Mouse (Mus musculus) heart, adult 11 months (tissue): Measurements from ENCODE around the gene Nrap.
A peak's percentile ranks its signal among the peaks of the same experiment; 100 is the strongest.
"Not testable (repeated sequence)": the region's sequence is repeated elsewhere in the genome, so short reads cannot be mapped to it uniquely, and the experiment has no call there.

Experiments used
- DNase-seq: peaks from one replicate; pipeline ENCODE4 v3.0.0; 2022

The Nrap gene

DNA sequence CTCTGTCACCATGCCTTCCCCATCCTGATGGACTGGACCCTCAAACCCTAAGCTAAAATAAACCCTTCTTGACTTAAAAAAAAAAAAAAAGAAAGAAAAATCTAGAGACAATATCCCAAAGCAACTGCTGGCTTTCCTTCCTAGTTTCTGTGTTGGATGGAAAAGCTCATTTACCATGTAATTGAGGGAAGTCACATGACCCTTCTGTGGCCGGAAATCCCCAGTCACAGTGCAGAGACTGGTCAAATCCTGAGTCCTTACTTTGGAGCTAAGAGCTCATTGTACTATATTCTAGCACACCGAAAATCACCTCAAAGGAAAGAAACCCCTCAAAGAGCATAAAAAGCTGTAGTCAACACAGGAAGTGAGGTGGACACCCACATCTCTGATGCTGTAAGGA lies 30.9 kb downstream of the Nrap start:
- DNase-seq, result no peak

DNA sequence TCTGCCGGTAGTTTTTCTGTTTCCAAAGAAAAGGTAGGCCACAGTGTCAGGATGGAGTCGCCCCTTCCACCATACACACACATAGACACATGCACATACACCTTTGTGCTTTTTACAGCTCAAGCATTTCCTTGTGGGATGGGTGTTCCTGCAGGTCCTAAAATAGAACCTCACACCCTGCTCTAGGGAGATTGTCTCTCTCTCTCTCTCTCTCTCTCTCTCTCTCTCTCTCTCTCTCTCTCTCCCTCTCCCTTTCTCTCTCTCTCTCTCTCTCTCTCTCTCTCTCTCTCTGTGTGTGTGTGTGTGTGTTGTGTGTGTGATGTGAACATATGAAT lies 32.5 kb downstream of the Nrap start:
- not testable (repeated sequence) for DNase-seq

DNA sequence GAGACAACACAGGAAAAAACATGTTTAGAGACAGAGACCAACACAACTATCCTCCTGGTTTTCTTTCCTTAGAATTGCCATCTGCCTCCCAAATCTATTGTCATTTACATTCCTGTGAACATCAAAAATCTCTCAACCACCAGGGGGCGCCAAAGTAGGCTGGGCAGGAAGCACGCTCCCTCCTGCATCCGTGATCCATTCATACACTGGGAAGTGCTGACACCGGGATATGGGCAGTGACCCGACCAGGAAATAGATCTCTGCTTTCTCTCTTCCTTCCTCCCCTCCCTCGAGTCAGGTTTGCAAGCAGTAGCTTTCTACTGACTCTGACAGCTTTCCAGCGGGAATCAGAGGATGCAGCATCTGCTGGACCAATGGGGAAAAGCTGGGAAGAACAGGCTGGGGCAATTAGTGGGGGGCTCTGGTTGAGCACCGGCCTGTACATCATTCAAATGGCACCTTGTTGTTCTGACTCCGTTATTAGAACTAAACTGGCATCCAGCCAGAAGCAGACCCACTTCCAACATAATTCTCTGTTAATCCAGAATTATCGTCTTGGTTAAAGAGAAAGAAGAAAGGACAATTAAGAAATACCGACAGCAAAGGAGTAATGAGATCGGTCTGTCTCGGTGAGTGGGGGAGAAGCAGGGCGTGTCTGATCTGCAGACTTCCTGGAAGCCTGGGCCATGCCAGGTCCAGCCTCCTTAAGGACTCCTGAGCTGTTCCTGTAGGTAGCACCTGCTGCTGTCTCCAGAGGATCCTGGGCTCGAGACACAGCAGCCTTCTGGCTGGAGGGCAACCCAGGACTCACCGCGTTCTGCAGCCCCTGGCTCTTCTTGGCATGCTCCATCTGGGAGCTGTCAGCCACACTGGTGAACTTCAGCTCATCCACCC lies 33.1 kb downstream of the Nrap start:
- DNase-seq, result peak; percentile 95

DNA sequence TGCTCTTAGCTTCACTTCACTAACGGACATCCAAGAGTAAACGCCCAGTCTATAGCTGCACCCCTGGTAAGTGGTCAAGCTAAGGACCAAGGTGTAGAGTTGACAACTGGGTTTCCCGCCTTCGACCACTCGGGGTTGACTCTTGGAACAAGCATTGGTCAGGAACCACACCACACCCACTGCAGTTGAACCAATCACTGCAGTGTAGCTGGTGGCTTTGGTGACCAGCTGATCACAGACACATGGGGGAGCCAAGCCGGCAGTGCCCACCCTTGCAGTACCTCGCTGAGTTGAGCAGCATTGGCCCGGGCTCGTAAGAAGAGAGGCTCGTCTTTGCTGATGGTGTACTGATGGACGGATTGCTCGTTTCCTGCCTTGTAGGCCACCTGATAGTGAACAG lies 34.6 kb downstream of the Nrap start:
- peak; percentile 85 for DNase-seq

DNA sequence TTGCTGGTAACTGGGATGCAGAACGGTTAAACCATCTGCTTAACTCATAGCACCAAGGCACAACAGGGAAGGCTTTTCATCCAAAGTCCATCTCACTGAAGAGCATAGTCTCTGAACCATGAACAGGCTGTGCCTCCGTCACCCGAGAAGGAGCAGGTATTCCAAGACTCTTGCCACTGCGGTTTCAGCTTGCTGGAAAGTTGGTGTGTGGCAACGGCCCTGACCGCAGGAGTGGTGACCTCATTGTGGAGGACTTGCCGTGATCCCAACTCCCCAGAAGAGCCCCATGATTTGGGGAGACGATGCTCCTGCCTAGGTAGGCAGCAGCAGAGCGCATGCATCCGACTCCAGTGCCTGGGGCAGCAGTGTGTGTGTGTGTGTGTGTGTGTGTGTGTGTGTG lies 36.1 kb downstream of the Nrap start:
- DNase-seq, result no peak

DNA sequence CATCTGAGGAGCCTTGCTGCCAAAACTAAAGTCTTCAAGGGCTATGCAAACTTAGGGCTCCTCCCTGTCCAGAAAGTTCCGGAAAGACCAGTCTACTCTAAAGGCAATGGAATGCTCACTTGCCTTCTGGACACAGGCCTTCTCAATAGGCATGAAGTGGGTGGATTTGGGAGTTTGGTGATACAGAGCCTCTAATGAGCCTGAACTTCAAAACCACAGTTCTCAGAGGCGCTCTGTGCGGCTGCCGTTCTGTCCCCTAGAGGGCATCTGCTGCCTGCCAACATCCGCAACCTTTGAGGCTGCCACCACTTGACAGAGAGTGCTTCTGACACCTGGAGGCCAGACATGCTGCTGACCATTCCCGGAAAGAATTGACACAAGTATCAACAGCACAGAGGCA lies 40.5 kb downstream of the Nrap start:
- no peak for DNase-seq

DNA sequence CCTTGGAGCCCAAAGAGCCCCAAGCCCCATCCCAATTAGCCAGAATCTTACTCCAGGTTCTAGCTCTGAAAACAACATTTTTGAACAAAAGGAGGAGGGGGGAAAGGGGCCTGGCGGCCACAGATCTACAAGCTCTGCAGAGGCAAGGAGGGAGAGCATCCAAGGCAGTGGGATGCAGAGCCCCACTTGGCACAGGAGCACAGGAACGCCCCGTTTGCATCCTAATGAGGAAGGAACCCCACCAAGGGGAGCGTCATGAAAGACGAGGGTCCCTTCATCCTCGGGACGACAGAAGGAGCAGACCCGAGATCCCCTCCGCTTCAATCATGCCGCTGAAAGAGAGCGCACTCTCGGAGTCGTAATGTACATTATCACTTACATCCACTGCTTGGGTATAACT lies 43.1 kb downstream of the Nrap start:
- peak; percentile 83 for DNase-seq

DNA sequence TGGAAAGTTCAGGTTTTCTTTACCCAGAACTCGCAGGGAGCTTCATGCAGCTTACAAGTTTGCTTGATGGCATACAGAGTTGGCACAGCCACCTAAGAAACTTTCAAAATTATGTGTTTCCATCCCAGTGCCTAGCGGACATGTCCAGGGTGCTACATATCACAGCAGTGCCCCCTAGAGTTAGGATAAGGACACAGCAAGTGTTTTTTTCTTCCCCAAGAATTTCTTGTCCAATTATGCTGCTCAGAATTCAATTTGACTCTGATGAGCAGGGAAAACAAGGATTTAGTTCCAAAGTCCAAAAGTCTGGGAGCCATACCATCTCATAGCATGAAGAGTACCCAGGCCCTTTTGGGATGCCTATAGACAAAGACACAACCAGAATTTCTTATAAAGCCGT lies 43.8 kb downstream of the Nrap start:
- DNase-seq, result no peak

DNA sequence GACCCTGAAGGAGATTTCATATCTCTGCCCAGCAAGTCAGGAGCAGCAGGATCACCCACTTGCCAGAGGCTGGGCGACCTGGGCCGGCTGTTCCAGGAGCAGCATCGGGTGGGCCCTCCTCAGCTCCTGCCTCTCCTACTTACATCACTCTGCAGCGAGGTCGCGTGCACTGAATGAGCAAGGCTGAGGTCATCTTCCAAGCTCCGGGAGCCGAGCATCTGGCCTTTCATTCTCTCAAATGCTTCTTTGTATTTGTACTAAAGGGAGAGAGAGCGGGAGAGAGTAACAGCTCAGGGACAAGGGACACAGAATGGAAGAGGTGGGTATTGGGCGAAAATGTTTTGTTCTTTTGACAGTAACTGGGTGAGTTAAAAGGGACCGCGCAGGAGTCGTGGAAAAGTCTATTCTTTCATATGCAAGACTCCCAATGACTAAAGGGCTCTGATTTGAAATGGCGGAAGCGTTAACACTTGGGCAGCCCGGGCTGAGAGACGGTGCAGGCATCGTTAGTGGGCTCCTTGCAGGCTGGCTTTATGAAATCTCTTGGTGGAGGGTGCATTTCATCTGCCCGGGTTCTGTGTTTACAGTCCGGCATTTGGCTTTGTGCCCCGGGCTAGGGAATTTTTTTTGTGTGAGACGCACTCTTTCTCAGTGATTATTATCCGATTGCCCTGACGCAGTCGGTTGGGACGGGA lies 45.8 kb downstream of the Nrap start:
- no peak for DNase-seq

DNA sequence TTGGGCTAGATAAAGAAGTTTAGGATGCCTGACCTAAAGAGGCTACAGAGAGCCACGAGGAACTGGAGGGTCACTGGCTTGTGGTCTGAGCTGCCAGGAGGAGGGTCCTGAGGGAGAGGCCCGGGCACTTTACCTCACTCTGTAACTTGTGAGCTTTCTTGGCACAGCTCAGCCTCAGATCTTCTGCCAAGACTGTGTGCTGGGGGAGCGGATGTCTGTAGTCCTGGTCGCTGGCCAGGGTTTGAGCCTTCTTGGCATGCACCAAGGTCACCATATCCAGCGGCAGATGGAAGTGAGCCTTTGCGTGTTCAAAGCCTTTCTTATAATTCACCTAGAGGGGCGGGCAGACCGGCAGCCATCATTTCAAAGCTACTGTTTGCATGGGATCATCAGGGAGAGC lies 47.8 kb downstream of the Nrap start:
- peak; percentile 96 for DNase-seq

DNA sequence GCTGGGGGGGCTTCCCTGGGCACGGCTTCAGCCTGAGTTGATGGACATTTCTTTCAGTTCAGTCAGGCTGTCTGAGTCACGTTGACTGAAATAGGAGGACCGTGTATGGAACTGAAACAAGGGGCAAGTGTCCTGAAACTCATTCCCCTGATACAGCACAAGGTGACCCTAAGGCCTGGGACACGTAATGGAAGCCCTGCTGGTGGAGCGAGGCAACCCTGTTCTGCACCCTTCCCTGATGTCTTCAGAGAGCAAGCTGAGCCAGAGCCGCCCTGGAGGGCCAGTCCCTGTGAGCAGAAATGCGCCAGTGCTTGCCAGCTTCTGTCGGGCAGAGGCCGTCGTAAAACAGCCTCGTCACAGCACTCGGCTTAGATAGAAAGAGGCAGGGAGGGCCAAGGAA lies 53.0 kb downstream of the Nrap start:
- DNase-seq, result peak; percentile 93

DNA sequence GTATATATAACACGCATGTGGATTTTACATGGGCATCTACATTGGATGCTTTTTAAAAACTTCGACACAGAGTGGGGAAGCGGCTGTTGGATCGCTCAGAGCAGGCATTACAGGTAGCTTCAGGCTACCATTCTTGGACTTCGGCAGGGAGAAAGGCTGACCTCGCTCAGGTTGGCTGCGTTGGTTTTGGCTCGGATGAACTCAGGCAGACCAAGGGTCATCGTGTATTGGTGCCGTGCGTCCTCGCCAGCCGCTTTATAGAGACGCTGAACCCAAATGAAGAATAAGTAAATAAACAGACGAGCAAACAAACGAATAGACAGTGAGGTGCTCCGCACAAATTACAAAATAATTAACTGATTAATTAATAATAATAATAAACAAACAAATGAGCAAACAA lies 53.5 kb downstream of the Nrap start:
- DNase-seq, result no peak

DNA sequence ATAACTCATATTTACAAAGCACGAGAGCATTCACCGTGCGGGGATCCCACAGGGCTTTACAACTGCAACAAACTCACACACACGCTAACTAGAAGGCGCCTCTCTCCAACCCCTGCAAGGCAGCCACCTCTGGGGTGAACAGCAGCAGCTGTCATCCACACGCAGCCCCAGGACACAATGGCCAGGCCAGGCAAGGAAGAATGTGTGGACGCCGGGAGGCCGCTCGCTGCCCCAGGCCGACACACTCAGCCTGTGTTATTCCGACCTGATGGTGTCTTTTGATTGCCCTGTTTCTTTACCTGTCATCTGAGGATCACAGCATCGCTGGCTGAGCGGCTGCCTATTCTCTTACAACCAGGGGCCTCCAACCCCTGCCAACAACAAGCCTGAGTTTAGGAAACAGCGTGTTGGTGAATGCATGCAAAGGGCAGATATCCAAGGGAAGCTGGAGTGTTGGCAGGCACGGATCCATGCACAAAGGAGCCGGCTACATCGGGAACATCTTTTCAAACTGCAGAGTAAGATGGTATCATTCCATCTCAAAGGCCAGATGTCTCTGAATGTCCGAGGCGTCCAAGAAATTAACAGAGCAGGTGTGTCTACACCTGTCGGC lies 63.5 kb downstream of the Nrap start:
- DNase-seq, result no peak

DNA sequence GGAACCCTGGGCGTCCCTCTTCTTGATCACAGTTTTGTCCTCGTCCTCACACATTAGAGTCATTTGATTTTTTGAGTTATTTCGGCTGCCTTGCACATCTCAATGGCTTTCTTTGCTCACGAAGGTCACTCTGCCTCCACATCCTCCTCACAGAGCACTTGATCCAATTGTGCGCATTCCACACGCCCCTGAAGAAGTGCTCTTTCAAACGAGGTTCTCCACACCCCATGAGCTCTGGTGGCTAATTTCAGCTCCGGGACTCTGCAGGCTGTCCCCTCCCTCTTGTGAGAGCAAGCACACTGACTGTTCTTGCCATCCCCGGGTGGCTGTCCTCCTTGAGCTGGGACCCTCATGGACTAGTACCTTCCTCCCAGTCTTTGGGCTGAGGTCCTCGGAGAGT lies 64.2 kb downstream of the Nrap start:
- DNase-seq, result no peak

DNA sequence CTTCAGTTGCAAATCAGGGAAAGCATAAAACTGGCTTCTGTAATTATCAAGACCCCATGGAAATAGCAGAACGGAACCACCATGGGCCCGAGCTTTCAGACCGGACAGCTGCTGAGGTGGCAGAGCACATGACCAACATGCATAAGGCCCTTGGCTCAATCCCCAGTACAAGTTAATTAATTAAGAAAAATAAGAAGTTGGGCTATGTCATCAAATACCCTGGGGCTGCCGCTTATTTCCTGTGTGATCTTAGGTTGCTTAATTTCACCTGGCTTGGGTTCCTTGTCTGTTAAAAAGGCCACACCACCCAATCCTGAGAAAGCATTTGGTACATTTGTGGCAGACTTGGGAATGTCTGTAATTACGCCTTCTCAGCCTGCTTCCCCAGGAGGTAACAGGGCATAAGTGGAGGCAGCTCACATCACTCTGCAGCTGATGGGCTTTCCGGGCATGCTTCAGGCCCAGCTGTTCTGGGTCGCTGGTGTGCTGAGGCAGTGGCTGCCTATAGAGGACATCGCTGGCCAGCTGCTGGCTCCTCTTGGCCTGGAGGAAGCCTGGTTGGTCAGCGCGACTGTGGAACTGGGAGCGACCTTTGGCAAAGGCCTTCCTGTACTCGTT lies 68.4 kb downstream of the Nrap start:
- DNase-seq, result no peak

DNA sequence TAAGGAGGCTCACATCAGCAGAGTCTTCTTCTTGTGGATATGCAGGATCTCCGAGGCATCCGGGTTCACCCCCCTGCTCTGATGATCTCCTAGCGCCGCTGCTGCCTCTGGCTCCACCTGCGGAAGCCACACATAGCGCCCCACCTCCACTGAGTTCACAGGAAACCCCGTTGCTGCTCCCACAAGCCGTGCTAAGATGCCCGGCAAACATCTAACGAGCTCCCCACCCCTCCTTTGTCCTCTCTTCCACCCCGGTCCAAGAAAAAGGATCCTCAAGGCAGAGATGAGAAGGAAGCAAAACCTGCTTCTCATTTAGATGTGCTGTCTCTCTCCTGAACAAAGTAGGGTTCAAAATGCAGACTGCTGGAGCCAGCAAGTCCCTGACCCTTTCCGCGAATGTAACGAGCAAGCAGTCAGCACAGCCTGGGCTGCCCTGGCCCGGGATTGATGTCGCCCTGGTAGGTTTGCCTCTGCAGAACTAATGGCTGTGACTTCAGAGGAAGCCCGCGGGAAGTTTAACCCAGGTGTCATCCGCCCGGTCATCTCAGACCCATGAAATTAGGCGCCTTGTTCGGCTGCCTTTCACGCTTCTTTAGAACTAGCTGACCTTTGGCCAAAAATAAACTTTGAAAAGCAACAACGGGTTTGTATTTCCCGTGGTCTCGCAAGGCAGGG lies 69.5 kb downstream of the Nrap start:
- DNase-seq, result no peak

DNA sequence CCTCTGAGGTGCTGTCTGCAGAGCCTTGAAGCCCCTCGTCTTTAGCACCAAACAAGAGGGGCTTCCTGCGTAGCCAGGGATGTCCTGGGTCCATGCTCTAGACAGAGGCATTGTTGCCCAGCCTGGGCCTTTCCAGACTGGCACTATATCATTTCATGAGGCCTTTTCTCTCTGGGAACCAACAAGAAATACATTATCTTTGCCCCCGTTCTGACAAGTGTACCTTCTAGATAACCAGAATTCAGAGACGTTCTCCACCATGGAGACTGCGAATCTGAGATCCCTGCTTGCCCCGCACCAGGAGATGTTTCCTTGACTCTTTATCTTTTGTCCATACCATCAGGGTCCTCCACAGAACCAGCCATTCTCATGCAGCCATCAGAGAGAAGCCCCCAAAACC lies 70.2 kb downstream of the Nrap start:
- DNase-seq, result no peak

DNA sequence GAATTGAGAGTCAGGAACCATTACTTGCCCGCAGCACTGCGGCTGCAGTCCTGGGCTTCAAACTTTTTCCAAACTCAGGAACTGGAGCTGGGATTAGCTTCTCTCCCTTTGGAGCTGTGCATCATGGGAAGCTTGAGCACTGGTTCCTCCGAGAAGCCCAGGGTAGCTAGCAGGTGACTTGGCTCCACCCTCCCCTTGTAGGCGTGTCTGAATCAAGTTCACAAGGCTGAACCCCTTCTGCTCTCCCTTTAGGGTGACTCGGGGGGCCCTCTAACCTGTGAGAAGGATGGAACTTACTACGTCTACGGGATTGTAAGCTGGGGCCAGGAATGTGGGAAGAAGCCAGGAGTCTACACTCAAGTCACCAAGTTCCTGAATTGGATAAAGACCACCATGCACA lies 70.6 kb downstream of the Nrap start:
- DNase-seq, result no peak

DNA sequence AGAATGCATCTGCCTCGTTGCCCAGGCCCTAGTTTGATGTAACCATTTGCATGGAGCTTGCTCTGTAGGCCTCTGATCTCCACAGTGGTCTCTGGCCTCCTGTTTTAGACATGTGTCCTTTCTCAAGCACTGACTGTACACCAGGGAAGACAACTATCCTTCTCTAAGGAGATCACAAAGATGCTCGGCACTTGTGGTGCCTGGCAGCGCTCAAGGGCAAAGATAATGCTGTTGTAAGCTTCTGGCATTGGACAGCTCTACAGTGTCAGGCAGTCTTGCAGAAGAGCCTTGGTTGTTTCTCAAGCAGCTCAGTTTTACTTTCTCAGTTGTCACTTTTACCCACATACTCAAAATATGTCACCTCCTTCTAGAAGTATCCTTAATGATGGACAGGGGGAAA lies 73.3 kb downstream of the Nrap start:
- DNase-seq, result no peak

DNA sequence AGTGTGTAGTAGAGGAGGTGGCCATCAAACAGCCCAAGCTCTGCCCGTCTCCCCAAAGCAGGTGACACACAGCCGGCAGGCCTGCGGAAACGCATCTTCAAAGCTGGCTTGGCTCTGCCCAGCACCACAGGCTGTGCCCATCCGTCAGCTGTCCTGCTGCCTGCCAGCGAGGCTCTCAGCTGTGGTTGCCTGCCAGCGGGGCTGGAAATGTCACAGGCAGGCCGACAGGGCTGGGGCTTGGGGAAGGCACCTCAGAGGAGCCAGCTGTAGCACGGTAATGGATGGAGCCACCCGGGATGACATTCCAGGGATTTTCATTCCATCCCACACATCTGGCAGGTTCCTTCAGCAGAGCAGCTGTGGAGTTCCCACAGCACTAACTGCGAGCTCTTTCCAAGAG lies 89.0 kb downstream of the Nrap start:
- DNase-seq, result peak; percentile 96

DNA sequence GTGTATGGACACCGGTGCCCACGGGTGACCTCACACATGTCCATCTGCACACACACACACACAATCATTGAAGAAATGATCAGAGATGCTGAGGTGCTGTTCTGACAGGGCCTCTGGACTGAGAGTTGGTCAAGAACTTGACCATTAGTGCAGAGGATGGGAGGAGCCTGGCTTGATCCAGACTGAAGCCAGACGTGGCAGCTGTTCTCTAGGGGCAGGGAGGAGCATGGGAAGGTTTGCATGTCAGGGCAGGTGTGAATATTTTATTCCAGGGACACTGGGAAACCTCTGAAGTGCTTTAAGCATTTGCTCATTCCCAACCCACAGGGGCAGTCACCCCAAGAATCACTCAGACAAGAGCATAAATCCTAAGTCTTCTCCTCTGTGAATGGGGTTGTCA lies 92.6 kb downstream of the Nrap start:
- no peak for DNase-seq

DNA sequence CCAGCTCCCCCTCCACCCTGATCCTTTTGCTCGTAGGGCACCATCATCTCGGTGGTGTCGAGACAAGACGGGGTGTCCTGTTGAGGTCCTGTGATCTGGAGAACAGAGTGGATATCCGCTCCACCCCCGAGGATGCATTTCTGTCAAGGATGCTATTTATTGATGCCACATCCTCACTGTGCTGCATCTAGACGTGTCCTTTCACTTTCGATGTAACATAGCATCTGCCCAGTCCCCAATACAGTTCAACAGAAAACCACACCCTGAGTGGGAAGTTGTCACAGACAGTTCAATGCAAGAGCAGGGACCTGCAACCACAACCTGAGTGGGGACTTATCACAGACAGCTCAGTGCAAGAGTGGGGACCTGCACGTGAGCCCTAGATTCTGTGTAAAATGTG lies 93.2 kb downstream of the Nrap start:
- no peak for DNase-seq
